Mouse (Mus musculus): ENCODE measurements around the gene Tns1.

The Tns1 gene

DNA sequence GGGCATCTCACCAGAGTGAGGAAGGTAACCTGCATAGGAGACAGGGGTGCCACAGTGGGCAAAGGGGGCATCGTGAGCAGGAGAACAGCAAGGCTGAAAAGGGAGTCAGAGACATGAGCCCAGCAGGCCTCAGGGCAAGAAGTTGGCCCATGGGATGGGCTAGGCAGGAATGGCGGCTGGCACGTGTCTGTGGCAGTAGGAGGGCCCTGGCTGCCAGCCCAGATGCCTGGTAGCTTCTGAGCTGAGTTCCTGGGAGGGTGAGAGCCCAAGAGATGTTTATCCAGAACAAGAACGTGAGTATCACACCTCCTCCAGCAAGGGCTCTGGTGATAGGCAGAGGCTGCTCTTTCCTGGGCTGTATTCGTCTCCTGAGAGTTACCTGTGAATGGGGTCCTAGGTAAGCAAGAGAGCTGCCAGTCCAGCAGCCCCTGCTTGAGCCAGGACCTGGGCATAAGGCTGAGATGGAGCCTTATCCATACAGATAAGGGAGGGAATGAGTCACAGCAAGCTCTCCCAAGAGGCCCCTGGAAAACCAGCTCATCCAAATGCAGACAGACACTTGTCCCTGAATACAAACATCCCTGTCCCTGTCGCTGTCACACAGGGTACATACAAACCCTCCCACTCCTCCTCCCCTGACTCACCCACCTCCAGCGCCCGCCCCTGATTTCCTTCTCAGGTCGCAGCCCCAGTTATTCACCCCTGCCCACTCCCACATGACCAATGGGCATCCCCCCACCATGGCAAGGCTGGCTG, 2.2 kb downstream of the Tns1 start:
- no peak for DNase-seq

DNA sequence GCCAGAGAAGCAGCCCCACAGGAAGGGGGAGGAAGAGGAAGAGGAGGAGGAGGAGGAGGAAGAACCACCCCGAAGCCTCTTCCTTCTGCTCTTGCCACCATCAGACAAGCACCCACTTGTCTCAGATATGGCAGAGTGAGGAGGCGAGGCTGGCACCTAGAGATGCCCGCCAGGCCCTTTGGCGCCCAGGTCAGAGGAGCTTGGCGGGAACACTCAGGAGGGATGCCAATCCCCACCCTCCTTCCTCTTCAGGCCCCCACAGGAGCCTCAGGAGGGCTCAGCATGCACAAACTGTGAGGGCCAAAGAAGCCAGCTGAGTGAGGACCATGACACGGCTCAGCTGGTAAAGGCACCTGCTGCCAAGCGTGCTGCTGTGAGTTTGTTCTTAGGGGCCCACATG, 3.1 kb downstream of the Tns1 start:
- DNase-seq = no peak

DNA sequence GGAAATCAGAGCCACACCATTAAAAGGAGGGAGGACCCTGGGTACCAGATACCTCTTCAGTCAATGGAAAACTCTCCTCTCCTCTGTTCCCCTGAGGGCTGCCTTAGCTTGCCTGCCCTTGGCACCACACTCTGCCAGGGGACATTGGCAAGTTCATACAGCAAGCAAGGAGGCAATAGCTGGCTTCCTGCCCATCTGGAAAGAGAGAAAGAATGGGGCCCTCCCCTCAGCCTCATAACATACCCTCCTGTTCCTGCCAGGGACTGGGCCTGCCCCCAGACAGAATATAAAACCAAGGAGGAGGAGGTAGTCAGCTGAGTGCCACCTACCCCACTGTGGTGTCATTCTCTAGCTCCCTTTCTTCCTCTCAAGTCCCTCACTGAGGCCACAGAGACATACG, 5.1 kb downstream of the Tns1 start:
- DNase-seq = no peak

DNA sequence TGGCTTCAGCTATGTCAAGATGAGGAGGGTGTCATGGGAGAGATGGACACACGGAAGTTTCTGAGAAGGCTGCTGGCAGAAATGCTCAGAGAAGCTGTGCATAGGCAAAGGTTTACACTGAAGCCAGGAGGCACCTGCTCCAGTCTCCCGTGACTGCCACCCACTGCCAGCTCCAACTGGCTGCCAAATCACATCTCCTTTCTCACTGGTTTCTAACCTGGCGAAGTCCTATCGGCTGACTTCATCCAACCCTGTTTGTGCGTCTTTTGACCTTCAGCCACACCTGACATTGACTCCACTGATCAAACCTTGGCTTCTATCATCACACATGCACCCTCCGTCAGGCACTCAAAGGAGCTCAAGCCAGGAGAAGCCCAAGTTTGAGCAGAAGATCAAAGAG, 6.4 kb downstream of the Tns1 start:
- DNase-seq = no peak

DNA sequence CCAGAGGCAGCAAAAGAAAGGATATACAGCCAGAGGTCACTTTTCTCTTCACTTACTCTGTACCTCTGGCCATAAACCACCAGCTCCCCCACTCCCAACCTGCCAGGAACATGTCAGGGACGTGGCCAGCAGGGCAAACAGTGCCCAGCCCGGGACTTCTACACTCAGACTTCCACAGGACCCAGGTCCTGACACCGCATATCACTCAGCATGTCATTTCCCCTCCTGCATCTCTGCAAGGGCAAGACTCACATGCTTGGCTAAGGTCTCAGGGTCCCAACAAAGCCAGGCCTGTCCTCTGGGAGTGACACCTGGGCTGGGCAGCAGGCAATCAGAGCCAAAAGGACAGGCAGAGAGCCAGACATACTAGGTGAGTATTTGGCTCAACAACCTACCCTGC, 11.2 kb downstream of the Tns1 start:
- no peak for DNase-seq

DNA sequence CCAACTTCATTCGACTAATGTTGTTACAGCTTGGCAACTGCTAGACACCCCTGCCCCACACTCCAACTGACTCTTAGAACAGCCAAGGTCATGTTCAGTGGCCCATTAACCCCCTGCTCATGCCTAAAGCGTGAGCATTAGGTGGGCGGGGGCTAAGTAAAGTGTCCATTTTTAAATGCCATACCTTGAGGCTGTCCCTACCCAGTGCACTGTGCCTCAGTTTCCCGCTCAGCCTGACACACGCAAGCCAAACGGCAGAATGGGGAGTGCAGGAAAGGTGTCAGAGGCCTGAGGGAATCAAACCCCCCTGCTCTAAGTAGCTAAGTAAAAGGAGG, 12.6 kb downstream of the Tns1 start:
- no peak for DNase-seq

DNA sequence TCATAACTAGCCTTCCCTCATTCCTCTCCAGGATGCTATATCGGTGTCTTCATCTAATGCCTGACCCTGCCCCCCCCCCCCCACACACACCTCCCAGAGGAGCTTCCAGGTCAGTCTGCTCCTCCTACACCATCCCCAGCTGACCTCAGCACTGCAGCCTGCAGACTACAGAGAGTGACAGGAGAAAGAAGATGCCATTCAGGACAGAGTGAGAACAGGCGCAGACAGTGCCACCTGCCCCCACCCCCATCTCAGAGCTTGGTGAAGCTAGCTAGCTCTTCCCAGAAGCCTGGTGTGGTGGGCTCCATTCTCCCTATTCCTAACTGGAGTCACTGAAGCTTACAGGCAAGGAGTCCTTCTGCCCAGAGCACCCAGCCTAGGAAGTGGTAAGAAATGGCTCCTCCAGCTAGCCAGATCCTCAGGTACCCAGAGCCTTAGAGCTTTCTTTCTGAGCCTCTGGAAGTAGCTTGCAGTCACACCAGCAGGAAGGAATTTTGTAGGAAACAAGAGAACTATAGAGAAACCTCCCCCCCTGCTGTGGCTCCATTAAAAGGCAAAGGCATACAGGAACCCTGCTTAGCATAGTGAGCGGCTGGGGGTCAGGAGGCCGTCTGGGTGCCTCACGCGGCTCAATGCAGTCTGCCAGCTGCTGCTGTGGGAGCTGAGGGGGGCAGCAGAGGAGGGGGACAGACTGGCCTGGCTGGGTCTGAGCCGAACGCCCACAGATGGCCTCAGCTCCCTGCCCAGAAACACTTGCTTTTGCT, 13.1 kb downstream of the Tns1 start:
- DNase-seq = no peak

DNA sequence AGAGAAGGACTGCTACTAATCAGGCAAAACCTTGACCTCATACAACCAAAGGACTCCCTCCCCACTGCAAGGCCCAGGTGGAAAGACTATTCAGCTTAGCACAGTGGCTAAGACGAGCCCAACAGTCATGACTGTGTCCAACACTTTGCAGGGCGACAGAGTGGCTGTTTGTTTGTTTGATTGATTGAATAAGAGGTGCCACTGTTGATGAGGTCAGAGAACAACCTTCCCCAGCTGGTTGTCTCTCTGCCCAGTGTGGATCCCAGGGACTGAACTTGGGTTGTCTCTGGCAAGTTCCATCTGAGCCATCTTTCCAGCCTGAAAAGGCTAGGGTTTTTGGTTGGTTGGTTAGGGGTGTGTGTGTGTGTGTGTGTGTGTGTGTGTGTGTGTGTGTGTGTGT, 14.6 kb downstream of the Tns1 start:
- no peak for DNase-seq

DNA sequence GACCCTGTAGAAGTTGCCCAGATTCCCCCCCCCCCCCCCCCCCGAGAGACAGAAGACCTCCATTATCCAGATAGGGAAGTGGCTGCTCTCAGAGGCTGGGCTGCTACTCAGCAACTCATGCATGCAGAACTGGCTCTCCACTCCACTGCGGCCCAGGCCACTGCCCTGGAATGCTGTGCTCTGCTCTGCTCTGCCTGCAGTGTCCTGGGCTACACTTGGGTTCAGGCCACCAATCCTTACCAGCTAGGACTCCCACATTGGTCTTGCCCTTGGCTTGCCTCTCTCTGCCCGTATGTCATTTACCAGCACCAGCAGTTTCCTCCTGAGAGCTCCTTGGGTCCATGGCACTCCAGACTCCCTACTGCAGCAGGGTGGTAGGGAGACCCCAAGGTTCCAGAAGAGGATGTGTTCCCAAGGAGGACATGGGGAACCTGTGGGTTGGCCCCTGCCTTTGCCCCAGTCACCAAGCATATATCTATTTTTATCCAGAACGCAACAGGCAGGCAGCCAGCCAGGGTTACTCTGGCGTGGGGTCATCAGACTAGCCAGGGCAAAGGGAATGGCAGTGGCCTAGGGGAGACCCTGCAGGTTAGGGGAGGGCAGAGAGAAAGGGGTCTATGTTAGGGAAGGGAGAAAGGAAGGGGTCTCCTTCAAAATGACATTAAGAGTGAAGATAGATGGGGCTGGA, 16.2 kb downstream of the Tns1 start:
- DNase-seq = no peak

DNA sequence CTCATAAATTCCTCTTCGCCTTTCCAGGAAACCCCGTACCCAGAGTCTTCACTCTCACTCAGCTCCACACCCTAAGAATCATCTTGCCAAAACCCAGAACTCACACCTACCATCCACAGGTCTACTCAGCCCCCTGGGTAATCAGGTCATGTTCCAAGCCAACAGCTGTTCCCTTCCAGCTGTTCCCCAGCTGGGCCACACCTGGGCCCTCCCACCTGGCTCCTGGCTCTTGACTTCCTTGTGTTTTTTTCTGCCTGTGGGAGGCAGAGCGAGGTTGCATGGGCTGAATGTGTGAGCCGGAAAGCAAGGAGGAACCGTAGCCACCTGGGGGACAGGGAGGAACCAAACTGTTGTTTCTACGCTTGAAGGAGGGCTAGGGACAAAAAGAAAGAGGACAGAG, 18.0 kb downstream of the Tns1 start:
- no peak for DNase-seq

DNA sequence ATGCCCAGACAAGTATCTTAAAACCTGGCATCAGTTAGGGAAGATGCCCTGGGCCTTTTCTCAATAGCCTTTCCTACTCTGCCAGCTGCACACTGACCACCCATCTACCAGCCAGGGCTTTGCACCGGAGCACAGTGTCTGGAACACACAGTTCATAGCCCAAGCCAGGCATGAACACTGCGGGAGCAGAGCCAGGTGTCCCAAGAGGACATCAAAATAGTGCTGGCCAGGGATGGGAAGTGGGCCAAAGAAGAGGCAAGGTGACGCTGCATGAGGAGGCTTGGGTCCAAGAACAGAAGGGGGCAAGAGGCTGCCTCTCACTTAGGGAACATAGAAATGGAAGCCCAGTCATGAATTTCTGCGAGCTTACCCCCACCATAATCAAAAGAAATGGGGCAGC, 18.6 kb downstream of the Tns1 start:
- no peak for DNase-seq

DNA sequence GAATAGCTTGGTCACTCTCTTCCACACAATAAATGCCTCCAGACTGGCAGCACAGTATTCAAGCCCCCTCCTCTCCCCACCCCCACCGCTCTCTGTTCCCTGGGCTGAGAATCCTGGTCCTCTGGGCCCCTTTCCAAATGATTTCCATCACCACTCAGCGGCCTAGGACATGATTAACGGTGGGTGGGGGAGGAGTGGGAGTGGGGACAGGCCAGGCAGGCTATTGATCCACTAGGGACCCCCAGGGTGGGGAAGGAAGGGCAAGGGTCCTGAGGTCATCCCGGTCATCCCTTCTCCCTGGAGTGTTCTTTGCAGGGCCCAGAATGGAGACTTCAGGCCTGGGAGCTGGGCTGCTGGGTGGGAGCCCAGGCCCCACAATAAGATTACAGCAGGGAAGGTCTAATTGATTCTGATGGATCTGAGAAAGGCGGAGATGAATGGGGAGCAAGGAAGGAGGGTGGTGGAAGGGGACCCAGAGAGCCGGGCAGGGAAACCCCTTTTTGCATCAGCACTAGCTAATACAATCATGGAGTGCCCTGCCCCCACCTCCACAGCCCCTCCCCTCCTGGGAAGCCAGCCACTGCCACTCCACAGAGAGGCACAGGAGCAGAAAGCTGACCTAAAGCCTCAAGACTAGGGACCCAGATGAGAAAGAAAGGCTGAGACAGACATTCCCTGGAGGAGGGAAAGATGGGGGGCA, 20.4 kb downstream of the Tns1 start:
- DNase-seq = no peak

DNA sequence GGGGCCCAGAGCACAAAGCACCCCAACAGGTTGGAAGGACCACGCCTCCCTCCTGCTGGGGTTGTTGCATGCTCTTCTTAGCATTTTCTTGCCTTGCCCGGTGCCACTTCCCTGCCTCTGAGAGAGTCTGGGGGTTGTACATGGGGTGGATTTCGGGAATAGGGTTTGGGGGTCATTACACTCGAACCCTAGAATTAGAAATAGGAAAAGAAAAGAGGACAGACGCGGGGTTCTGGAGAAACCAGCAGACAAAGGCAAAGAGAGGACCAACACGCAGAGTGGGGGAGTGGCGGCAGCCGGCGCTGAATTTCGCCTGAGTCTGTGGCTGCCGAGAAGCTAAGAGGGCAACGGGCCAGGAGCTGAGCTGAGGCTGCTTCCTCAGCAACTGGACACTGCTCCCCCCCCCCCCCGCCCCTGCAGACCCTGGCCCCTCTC, 25.2 kb downstream of the Tns1 start:
- DNase-seq = no peak

DNA sequence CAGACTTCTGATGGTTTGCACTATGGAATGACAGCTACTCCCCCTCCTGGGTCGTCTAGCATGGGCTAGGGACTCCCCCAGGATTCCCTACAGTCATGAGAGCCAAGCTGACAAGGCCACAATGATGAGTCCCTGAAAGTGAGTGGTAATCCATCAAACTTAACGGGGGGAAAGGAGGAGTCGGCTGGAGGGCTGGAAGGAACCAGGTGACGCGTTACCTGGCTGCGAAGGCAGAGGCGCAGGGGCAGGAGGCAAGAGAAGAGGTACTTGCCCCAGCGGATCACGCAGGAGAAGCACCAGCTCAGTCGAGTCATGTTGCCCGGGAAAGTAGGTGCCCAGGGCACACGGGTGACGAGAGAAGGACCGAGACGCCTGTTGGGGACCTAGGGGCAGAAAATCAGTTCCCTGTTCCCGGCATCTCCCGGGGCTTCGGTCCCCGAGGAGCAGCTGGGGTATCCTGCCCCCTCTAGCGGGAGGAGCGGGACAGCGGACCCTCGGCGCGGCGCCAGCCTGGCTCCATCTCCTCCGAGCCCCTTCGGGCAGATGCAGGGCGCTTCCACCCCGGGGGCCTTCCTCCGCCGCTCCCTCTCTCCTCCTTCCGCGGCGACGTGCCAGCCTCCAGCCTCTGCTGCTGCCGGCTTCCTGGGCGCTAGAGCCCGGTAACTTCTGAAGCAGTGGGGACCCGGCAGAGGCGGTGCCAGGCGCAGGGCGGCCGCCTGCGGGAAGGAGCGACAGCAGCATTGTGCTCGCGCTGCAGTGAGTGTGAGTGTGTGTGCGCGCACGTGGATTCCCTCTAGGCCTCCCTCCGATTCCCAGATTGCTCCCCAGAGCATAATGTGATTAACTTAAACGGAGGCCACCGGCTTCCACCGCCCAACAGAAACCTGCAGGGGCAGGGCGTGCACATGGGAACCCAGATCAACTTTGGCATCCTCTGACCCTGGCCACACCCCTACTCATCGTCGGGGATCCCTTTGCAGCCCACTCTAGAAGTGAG, 25.9 kb downstream of the Tns1 start:
- no peak for DNase-seq

DNA sequence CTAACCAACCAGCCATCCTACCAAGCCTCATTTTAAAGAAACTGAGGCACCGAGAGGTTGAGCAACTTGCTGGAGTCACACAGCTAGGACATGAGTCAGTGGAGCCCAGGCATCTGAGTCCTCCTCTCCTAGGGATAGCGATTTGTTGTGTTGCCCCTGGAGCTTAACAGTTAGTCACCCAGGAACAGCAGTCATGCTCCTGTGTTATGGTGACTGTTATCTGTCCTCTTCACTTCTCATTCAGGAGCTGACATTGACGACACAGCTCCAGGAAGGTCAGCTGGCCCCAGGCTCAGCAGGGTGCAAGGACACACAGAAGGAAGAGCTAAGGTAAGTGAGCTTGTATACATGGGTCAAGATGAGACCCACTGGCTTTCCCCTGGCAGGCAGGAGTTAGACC, 28.5 kb downstream of the Tns1 start:
- no peak for DNase-seq

DNA sequence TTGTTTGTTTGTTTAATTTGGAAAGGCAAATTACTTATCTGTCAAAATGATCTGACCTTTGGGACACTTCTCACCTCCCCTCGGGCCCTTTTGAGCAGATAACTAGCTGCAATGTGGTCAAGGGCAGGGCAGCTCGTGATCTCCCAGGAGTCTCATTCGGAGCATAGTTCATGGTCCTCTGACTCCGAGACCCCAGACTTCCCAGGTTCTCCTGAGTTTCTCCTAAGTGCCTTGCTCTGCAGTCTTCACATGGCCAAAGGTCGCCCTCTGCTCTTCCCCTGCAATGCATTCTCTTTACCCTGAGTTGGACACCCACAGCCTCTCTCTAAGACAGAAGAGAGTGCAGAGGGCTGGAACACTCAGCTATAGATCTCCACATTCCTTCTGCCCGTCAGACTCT, 29.0 kb downstream of the Tns1 start:
- no peak for DNase-seq

DNA sequence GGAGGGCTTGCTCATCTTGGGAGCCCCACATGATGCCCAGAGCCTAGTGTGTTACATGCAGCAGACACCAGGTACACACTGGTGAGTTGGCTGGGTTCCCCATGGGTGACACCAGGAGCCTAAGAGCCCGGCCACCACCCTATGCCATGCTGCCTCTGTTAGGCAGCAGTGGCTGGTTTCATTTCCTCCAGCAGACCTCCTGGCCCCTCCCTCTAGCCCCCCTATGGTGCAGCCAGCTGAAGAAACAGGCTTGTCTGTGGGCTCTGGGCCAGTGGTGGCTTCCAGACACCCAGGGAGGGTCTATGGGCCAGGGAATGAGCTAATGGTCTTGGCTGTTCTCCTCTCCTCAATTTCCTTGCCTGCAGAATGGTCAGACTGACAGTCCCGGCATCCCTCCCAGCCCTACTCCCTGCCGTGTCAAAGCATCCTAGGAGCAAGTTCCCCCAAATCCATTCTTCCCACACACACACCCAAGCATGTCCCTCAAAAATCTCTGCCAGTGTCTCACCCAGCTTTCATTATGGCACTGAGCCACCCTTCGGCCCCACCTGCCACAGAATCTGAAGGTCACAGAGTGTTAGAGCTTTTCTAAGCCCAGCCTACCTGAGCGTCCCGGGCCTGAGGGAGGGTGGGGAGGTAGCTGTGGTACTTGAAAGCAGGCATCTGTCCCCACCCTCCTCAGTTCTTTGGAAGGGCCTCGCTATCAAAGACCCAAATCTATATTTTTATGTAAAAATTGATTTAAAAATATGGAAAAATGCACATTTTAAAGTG, 29.6 kb downstream of the Tns1 start:
- no peak for DNase-seq

DNA sequence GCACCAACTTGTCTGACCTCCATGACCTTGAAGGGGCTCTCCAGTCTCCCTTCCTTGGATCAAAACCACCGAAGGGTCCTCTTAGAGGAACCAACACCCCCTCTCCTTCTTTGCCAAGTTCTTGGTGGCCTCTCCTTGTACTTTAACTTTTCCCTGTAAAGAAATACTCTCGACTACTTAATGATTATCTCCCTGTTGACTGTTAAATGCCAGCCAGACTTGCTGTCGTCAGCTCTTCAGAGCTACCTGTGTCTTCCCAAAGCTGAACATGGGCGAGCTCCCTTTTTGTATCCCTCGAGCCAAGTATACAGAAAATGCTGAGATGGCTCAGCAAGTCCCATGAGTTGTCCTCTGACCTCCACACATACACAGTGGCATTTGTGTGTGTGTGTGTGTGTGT, 30.8 kb downstream of the Tns1 start:
- no peak for DNase-seq

DNA sequence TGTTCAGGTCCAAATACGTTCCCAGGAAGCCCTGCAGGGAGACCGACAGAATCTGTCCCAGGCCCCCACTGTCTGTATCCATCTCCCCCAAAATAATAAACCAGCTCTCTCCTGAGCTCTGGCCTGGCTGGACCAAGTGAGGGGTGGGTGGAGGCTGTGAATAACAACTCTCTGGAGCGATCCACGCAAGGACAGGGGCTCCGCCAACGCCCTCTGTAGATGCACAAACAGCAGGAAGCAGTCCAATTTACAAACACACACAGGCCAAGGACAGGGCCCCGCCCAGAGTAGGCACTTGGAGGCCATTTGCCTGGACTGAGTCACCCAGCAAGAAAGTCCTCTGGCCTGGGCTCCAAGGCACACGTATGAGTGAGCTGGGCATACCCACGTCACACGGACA, 32.0 kb downstream of the Tns1 start:
- DNase-seq = no peak

DNA sequence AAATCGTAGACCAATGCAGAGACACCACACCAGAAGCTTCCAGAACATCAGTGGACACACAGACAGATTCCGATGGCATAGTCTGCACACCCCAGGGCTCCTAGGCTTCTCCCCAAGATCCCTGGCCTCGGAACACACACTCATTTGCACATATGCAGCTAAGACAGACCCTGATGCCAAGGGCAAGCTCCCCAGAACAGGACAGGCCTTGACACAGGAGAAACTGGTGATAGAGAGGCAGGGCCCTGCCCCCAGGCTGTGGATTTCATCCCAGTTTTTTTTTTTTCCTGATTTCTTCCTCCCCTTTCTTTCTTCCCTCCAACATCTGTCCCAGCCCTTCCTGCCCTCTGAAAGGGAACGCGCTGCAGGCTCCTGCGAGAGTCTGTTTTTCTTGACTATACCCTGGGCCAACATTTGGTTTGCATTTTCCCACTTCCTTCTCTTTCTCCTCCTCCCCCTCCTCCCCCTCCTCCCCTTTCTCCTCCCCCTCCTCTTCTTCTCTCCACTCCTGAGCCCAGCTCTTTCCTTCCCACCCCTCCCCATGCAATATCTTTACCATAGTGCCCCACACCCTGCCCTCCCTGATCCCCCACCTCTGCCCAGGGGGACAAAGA, 32.5 kb downstream of the Tns1 start:
- DNase-seq = no peak

DNA sequence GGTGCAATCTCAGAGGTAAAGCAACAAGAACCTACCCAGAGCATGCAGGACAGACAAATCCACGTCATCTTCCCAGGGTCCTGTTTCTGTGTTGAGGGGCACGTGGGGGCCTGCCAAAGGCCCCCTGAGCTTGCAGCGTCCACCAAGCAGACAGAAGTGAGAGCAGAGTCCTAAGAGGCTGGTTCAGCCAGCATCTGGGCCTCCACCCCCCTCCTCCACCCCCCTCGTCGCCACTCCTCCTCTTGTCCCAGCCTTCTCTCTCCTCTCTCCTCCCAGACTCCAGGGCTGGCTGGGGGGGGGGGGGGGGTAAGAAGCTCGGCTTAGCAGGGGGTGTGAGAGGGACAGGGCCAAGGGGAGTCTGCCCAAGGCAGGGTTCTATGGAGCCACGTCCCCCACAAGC, 33.1 kb downstream of the Tns1 start:
- DNase-seq = no peak
